Comparison of ENCODE assay signal across 8 mouse cellular contexts in the genomic region with DNA sequence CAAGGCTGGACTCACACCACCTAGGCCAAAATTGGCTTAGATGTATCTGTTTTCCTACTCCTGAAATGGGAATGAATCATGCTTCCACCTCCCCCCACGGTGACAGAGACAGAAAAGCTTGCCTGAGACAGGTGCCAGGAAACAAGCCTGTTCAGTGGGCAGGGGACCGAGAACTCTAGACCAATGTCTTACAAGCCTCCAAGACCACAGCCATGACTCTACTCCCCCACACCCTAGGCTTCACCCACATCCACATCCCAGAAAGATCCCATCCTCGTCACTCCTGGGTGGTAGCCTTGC. TPM values are rescaled to one million over a fixed set of nuclear protein-coding genes. Genes with fewer than 3 reads are reported as not detected.
DNase-seq lines count a peak whose midpoint lies in the region; ATAC-seq and TF ChIP-seq lines count a peak whose summit lies in the region.

No protein-coding gene starts in this region.

- TF ChIP-seq CTCF in forebrain, postnatal 0 days (IDR thresholded peaks at IDR 0.05; ENCODE audit: low read depth) = no peak
- TF ChIP-seq CTCF in left cerebral cortex, adult 2 months (IDR thresholded peaks at IDR 0.05) = no peak
- no peak for TF ChIP-seq CTCF in liver, postnatal 0 days (IDR thresholded peaks at IDR 0.05; ENCODE audit: low read depth)

- no peak for ATAC-seq in forebrain, embryonic 12.5 days (ENCODE audit: low FRiP score)
- no peak for ATAC-seq in forebrain, postnatal 0 days
- ATAC-seq in liver, postnatal 0 days = no peak
- no peak for ATAC-seq in megakaryocyte progenitor cell, adult 5-6 weeks (replicated peaks; ENCODE audit: poor library complexity)

- H3K4me3 ChIP-seq in forebrain, embryonic 12.5 days (replicated peaks) = no peak overlapping the region
- H3K4me3 ChIP-seq in forebrain, postnatal 0 days (ENCODE audit: low read depth, low read length) = no peak overlapping the region
- H3K4me3 ChIP-seq in left cerebral cortex, adult 2 months = no peak overlapping the region
- no peak overlapping the region for H3K4me3 ChIP-seq in brown adipose tissue, adult 24 weeks (ENCODE audit: insufficient read depth, low read depth, low read length)
- H3K4me3 ChIP-seq in liver, postnatal 0 days (ENCODE audit: low read depth, low read length) = no peak overlapping the region

- H3K4me1 ChIP-seq in forebrain, embryonic 12.5 days = peaks cover 24% of the 10 kb centered on the region
- 0 out of 2 replicates have a peak, but pooled peaks cover 8% of the 10 kb centered on the region for H3K4me1 ChIP-seq in forebrain, postnatal 0 days (ENCODE audit: insufficient read depth)
- peaks cover 46% of the 10 kb centered on the region for H3K4me1 ChIP-seq in brown adipose tissue, adult 24 weeks (ENCODE audit: control insufficient read depth, insufficient read depth, insufficient read length, low read length)
- peaks cover 8% of the 10 kb centered on the region; the same call in 1 of the 2 replicates for H3K4me1 ChIP-seq in liver, postnatal 0 days (ENCODE audit: insufficient read depth)

- intact Hi-C loops in left cerebral cortex, adult 2 months (cut with DNase I) = no loop called here

- no peak for DNase-seq in forebrain, postnatal 0 days
- no peak for DNase-seq in left cerebral cortex, adult 2 months (ENCODE audit: extremely low spot score in 1 of 2, low spot score in 2 of 2)
- no peak for DNase-seq in left cerebral cortex, adult 18-20 months (ENCODE audit: low spot score in 2 of 2)
- no peak for DNase-seq in liver, postnatal 0 days
- DNase-seq in cerebellum, adult 18-20 months = no peak

- no peaks in the 10 kb centered on the region for H3K9me3 ChIP-seq in forebrain, embryonic 12.5 days
- no peaks in the 10 kb centered on the region for H3K9me3 ChIP-seq in forebrain, postnatal 0 days (ENCODE audit: low read length)
- H3K9me3 ChIP-seq in liver, postnatal 0 days (ENCODE audit: low read length) = no peaks in the 10 kb centered on the region

- peaks cover 71% of the 10 kb centered on the region for H3K36me3 ChIP-seq in forebrain, embryonic 12.5 days (replicated peaks)
- peaks cover 72% of the 10 kb centered on the region for H3K36me3 ChIP-seq in forebrain, postnatal 0 days (ENCODE audit: insufficient read depth)
- H3K36me3 ChIP-seq in liver, postnatal 0 days (replicated peaks; ENCODE audit: insufficient read depth, low read length) = 0 out of 2 replicates have a peak, but pooled peaks cover 7% of the 10 kb centered on the region

- H3K27ac ChIP-seq in forebrain, embryonic 12.5 days = peak overlapping the region; percentile 71; the same call in 1 of the 2 replicates
- H3K27ac ChIP-seq in forebrain, postnatal 0 days (ENCODE audit: low read depth, low read length) = no peak overlapping the region
- H3K27ac ChIP-seq in left cerebral cortex, adult 2 months = peak overlapping the region; percentile 51
- H3K27ac ChIP-seq in brown adipose tissue, adult 24 weeks (replicated peaks; ENCODE audit: low read depth, low read length) = peak overlapping the region; percentile 57
- peak overlapping the region; percentile 39; the same call in 1 of the 2 replicates for H3K27ac ChIP-seq in liver, postnatal 0 days (ENCODE audit: low read depth)

- no peak overlapping the region for H3K4me2 ChIP-seq in forebrain, embryonic 12.5 days
- no peak overlapping the region for H3K4me2 ChIP-seq in forebrain, postnatal 0 days (ENCODE audit: low read depth)
- H3K4me2 ChIP-seq in liver, postnatal 0 days (ENCODE audit: low read depth, low read length) = no peak overlapping the region

- no peaks in the 10 kb centered on the region for H3K27me3 ChIP-seq in forebrain, embryonic 12.5 days
- H3K27me3 ChIP-seq in forebrain, postnatal 0 days (ENCODE audit: insufficient read depth, low read length) = no peaks in the 10 kb centered on the region
- no peaks in the 10 kb centered on the region for H3K27me3 ChIP-seq in liver, postnatal 0 days (ENCODE audit: insufficient read depth, low read length)

- TF ChIP-seq EP300 in liver, postnatal 0 days (IDR thresholded peaks at IDR 0.05; ENCODE audit: low read depth) = no peak

- 74% methylated on average over 3 of the region's 3 CpGs for WGBS in forebrain, embryonic 12.5 days
- 77% methylated on average over 3 of the region's 3 CpGs for WGBS in forebrain, postnatal 0 days
- 48% methylated on average over 3 of the region's 3 CpGs for WGBS in liver, postnatal 0 days (ENCODE audit: insufficient replicate concordance)

- no peak overlapping the region for H3K9ac ChIP-seq in forebrain, embryonic 12.5 days
- no peak overlapping the region for H3K9ac ChIP-seq in forebrain, postnatal 0 days
- 0 out of 2 replicates have a peak overlapping the region, but pooled peaks have one; percentile 21 for H3K9ac ChIP-seq in liver, postnatal 0 days (replicated peaks)

RNA-seq across cellular contexts. Expression of gene Plxna1, which starts 17.0 kb away (rescaled TPM):
- 52.3 and 56.8 TPM in 2 replicates for polyA plus RNA-seq in forebrain, embryonic 12.5 days (2016; fragmentation: Nextera tagmentation; extraction: Ambion mirVana)
- total RNA-seq in forebrain, postnatal 0 days (2014; rRNA removed) = 78.2 and 111 TPM in 2 replicates
- polyA plus RNA-seq in forebrain, postnatal 0 days (2015; fragmentation: Nextera tagmentation; extraction: Ambion mirVana) = 20.3 and 42.1 TPM in 2 replicates
- total RNA-seq in left cerebral cortex, adult 2 months (2021) = 10 to 100 TPM; 61.8 to 70.3 TPM
- 10 to 100 TPM; 56.4 to 66.9 TPM for total RNA-seq in left cerebral cortex, adult 18-20 months (2021)
- polyA plus RNA-seq in brown adipose tissue, adult 24 weeks (2012; ENCODE audit: insufficient read depth, insufficient read length, missing spikeins) = 27.1 and 34.3 TPM in 2 replicates
- 1.7 TPM in 2 replicates for polyA plus RNA-seq in liver, postnatal 0 days (2015; fragmentation: Nextera tagmentation; extraction: Ambion mirVana)
- total RNA-seq in megakaryocyte progenitor cell, adult 5-6 weeks (2015) = 1.2 and 3.6 TPM in 2 replicates
- 0.50 and 3.1 TPM in 2 replicates for total RNA-seq in megakaryocyte progenitor cell, adult 5-6 weeks (2017)

Comparison
In these comparisons a context has a peak if more than half of its experiments do, and no peak if none do; other contexts are left out.
1. RNA of gene Plxna1, which starts 17.0 kb away (total RNA-seq): 78.2 to 111 TPM in forebrain, postnatal 0 days, 61.8 to 70.3 TPM in left cerebral cortex, adult 2 months and 56.4 to 66.9 TPM in left cerebral cortex, adult 18-20 months; 0.50 to 3.6 TPM in megakaryocyte progenitor cell, adult 5-6 weeks; every median in the first group is over 10 times any median in the second.